Mouse (Mus musculus) small intestine, adult 2 months (tissue): ENCODE results near the gene Snx29.

Experiments used
- CTCF ChIP-seq: fragments of 200-500 bp; IDR thresholded peaks from 2 replicates; pipeline ENCODE4 v1.5.1; 2012; ENCODE audit warnings: low read depth, mild to moderate bottlenecking, control low read depth, inconsistent platforms, low read length, moderate library complexity, mixed read lengths; ENCODE audit not compliant: insufficient replicate concordance, insufficient read length; ENCODE audit errors: extremely low read depth
- POLR2A ChIP-seq: fragments of 200-500 bp; IDR thresholded peaks from 2 replicates; pipeline ENCODE4 v1.6.1; 2012; ENCODE audit warnings: low read depth, mild to moderate bottlenecking, control low read depth, inconsistent platforms, low read length, moderate library complexity

DNA sequence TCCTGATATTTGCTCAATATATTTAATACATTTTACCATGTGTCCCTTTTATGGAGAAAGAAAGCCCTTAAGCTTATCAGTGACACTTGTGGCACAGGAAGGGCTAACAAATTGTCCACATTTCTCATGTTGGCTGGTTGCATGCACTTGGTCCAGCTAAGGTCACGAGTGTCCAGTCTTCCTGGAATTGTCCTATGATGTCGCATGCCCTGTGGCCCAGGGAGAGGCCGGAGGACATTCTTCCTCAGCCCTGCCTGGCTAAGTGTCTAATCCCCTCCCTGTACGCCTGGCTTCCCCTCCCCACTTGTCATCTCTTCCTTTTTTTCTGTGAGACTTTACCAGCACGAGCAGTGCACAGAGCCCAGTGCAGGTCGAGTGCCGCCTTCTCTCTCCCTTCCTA, 29.2 kb downstream of the Snx29 start:
- TF ChIP-seq CTCF (no peak), POLR2A (no peak)
